Mouse (Mus musculus) intestine, embryonic 16.5 days (tissue): ENCODE data around the gene Rd3l. TPM values are rescaled to one million over a fixed set of nuclear protein-coding genes. Genes with fewer than 3 reads are reported as not detected.
"Not testable (repeated sequence)": the region's sequence is repeated elsewhere in the genome, so short reads cannot be mapped to it uniquely, and the experiment has no call there.

ENCODE experiments used
- ATAC-seq: fragments of 200-750 bp; cut with Nextera tagmentation; 2 replicates; pipeline ENCODE4 v1.8.0; 2017; ENCODE audit warnings: moderate TSS enrichment, moderate library complexity
- H3K27ac ChIP-seq: fragments of 300-500 bp; sonication (generic); 2 replicates; pipeline ENCODE4 v1.5.1; 2014; ENCODE audit warnings: mild to moderate bottlenecking, low read length
- H3K27me3 ChIP-seq: fragments of 300-500 bp; sonication (generic); replicated peaks from 2 replicates; pipeline ENCODE4 v1.6.1; 2014; ENCODE audit warnings: low read length, control low read depth, mixed read lengths; ENCODE audit not compliant: control insufficient read depth, insufficient read depth
- H3K36me3 ChIP-seq: fragments of 300-500 bp; sonication (generic); 2 replicates; pipeline ENCODE4 v1.6.1; 2014; ENCODE audit warnings: low read length, control low read depth; ENCODE audit not compliant: control insufficient read depth, insufficient read depth
- H3K4me1 ChIP-seq: fragments of 300-500 bp; sonication (generic); 2 replicates; pipeline ENCODE4 v1.6.1; 2014; ENCODE audit warnings: low read length, control low read depth, mixed read lengths; ENCODE audit not compliant: control insufficient read depth, insufficient read depth
- H3K4me2 ChIP-seq: fragments of 300-500 bp; sonication (generic); 2 replicates; pipeline ENCODE4 v1.6.1; 2014; ENCODE audit warnings: low read depth, low read length, control low read depth
- H3K4me3 ChIP-seq: fragments of 300-500 bp; sonication (generic); 2 replicates; pipeline ENCODE4 v1.5.1; 2014; ENCODE audit warnings: mild to moderate bottlenecking, low read length
- H3K9ac ChIP-seq: fragments of 300-500 bp; sonication (generic); 2 replicates; pipeline ENCODE4 v1.6.1; 2014; ENCODE audit warnings: low read depth, low read length
- H3K9me3 ChIP-seq: fragments of 300-500 bp; sonication (generic); 2 replicates; pipeline ENCODE4 v1.6.1; 2016; ENCODE audit warnings: low read length, control low read depth; ENCODE audit not compliant: control insufficient read depth
- WGBS: fragments of 180-500 bp; shearing (Covaris S2); extraction: QIAGEN DNeasy Blood & Tissue Kit; methylation state at CpG from one replicate; pipeline ENCODE4 v1.1.7; 2014; 5-methylcytosine and 5-hydroxymethylcytosine counted together
- polyA plus RNA-seq: library from polyadenylated mRNA; unstranded; fragments of >200 nt; fragmentation: Nextera tagmentation; extraction: Ambion mirVana; gene quantifications from 2 replicates; pipeline ENCODE4 v1.2.1, GENCODE M21; 2015

The Rd3l gene
- polyA plus RNA-seq, 1 experiment from 2014 or later = not detected

DNA sequence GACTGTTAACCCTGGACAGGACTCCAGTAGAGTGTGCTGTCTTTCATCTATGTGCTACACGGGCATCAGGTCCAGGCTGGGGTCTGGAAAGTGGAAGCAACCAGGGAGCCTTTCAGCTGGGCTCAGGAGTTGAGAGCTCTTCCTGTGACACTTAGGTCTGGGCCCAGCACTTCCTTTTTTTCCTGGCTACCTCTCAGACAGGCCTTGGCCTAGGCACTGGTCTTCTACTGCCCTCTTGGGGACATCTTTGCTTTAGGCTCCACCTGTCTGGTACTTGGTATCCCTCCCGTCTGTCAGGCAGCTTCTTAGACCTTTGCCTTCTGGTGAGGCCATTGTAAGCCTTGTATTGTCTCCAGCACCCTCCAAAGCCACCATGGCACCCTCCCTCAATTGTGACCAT is 34.4 kb downstream of the Rd3l start:
- Histone ChIP-seq H3K9me3 (no peaks in the 10 kb centered on the region), H3K4me3 (no peak overlapping the region), H3K27ac (peak overlapping the region; percentile 21), H3K4me1 (peaks cover 41% of the 10 kb centered on the region), H3K4me2 (no peak overlapping the region), H3K9ac (peak overlapping the region; percentile 2), H3K27me3 (no peaks in the 10 kb centered on the region), H3K36me3 (no peaks in the 10 kb centered on the region)
- peak; percentile 45 for ATAC-seq
- 36% methylated on average over 2 of the region's 2 CpGs for WGBS

DNA sequence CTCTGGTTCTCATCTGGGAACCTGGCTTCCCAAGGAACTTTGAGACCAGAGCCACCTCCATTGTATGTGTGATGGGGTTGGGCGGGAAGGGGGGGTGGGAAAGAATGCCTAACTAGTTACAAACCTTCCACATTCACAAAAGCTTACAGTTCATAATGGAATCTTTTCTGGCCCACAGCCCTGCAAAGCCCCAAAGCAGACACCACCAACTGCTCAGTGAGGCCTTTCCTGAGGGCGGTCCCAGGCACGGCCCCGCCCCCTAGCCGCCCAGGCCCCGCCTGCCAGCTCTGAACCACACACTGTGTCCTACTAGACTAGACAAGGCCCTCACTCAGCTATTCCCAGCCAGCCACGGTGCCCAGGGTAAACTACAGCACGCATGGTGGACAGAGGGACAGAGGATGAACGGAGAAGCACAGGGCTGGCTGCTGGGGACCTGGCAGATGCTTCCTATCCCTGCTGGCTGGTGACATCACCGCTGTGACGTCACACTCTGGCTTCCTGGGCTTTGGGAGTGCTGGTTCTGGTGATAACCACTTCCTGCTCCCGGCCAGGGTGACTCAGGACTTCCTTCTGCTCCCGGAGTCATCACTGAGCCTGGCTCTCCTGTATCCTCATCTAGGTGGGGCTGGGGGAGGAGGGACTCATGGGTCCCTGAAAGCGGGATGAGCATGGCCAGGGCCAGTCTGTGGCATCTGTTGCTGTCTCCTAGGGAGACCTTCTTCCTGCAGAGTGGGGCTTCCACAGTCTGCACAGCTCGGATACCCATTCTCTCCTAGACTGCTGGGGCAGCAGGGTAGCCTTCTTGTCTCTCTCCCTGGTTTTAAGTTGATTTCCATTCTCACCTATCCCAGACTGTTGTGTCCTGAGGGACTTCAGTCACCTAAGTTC is 35.1 kb downstream of the Rd3l start:
- H3K36me3 ChIP-seq, H3K9me3 ChIP-seq, H3K4me2 ChIP-seq, H3K4me3 ChIP-seq, H3K27me3 ChIP-seq: not testable (repeated sequence)
- 63% methylated on average over 11 of the region's 15 CpGs for WGBS
- peak overlapping the region; percentile 30; the same call in 1 of the 2 replicates for H3K9ac ChIP-seq
- H3K27ac ChIP-seq = peak overlapping the region; percentile 88
- peaks cover 36% of the 10 kb centered on the region for H3K4me1 ChIP-seq
- peak; percentile 61 for ATAC-seq

DNA sequence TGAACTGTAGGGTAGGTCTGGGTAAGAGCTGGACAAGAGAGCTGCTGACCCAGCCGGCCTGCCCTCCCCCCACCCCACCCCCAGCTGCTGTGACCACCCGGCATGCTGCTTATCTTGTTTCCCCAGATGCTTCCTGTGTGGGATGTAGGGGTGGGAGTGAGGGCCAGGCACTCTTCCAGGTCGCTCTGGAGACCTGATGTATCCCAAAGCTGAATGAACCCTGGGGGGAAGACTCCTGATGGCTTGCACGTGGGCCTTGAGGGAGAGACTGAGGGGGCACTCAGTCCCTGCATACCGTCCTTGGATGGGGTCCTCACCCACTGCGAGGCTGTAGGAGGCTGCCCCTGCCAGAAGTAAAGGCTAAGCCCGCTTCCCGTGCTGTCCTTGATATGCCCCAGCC is 36.0 kb downstream of the Rd3l start:
- Histone ChIP-seq H3K9ac (0 out of 2 replicates have a peak overlapping the region, but pooled peaks have one; percentile 30), H3K4me3 (no peak overlapping the region), H3K27me3 (no peaks in the 10 kb centered on the region), H3K4me2 (no peak overlapping the region), H3K27ac (peak overlapping the region; percentile 88), H3K36me3 (no peaks in the 10 kb centered on the region), H3K4me1 (peaks cover 36% of the 10 kb centered on the region), H3K9me3 (no peaks in the 10 kb centered on the region)
- 39% methylated on average over 8 of the region's 8 CpGs for WGBS
- ATAC-seq = peak; percentile 17

DNA sequence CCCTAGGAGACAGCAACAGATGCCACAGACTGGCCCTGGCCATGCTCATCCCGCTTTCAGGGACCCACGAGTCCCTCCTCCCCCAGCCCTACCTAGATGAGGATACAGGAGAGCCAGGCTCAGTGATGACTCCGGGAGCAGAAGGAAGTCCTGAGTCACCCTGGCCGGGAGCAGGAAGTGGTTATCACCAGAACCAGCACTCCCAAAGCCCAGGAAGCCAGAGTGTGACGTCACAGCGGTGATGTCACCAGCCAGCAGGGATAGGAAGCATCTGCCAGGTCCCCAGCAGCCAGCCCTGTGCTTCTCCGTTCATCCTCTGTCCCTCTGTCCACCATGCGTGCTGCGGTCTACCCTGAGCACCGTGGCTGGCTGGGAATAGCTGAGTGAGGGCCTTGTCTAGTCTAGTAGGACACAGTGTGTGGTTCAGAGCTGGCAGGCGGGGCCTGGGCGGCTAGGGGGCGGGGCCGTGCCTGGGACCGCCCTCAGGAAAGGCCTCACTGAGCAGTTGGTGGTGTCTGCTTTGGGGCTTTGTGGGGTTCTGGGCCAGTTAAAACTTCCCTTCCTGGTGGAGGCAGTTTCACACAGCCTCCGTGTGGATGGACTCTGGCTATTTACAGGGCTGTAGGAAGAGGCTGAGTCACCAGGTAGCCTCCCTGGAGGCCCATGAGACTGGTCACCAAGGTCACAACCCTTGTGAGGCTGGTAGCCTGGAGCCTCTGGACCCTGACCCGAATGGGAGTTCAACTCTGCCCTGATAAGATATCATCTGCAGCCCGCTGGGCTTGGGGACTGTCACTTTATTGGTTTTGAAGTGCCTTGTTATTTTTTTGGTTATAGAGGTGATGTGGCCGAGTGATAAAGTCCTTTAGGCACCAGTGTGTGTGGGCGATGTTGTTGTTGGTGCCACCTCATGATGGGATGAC is 36.8 kb downstream of the Rd3l start:
- peak overlapping the region; percentile 88 for H3K27ac ChIP-seq
- not testable (repeated sequence) for H3K27me3 ChIP-seq, H3K36me3 ChIP-seq, H3K9me3 ChIP-seq
- H3K4me3 ChIP-seq = peak overlapping the region; percentile 16
- H3K9ac ChIP-seq = peak overlapping the region; percentile 50; the same call in 1 of the 2 replicates
- peak overlapping the region; percentile 38 for H3K4me2 ChIP-seq
- ATAC-seq = peak; percentile 75
- H3K4me1 ChIP-seq = peaks cover 35% of the 10 kb centered on the region
- WGBS = 57% methylated on average over 15 of the region's 20 CpGs

DNA sequence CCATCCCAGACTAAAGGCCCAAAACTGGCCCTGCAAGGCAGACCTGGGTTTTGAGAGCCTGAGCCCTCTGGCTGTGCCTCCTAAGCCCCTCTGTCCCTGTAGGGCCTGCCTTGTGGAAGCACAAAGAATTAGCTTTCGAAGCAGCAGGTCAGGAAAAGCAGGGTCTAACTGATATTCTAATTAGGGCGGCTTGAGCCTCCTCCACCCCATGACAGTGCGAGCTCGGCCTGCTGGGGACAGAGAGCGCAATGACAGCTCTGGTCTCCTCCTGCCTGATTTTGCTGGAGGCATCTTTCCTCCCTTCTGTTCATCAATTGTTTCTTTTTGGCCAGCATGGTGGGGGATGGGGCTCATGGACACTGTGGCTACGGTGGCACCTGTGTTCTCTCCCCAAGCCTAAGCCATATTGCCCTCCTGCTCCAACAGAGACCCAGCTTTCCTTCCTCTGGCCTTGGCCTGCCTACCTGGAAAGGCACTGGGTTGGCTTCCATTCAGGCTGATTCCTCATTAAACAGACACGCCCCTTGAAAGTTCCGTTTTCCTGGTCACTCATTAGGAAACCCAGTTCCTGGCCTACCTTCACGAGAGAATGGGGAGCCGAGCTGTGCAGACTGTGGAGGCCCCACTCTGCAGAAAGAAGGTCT is 37.6 kb downstream of the Rd3l start:
- H3K4me3 ChIP-seq = peak overlapping the region; percentile 16
- peak overlapping the region; percentile 50; the same call in 1 of the 2 replicates for H3K9ac ChIP-seq
- 59% methylated on average over 10 of the region's 10 CpGs for WGBS
- H3K9me3 ChIP-seq = no peaks in the 10 kb centered on the region
- H3K4me1 ChIP-seq = peaks cover 36% of the 10 kb centered on the region
- H3K27ac ChIP-seq = peak overlapping the region; percentile 78
- H3K27me3 ChIP-seq = no peaks in the 10 kb centered on the region
- no peak; the same call in 1 of the 2 replicates for ATAC-seq
- H3K36me3 ChIP-seq = no peaks in the 10 kb centered on the region
- H3K4me2 ChIP-seq = peak overlapping the region; percentile 38

DNA sequence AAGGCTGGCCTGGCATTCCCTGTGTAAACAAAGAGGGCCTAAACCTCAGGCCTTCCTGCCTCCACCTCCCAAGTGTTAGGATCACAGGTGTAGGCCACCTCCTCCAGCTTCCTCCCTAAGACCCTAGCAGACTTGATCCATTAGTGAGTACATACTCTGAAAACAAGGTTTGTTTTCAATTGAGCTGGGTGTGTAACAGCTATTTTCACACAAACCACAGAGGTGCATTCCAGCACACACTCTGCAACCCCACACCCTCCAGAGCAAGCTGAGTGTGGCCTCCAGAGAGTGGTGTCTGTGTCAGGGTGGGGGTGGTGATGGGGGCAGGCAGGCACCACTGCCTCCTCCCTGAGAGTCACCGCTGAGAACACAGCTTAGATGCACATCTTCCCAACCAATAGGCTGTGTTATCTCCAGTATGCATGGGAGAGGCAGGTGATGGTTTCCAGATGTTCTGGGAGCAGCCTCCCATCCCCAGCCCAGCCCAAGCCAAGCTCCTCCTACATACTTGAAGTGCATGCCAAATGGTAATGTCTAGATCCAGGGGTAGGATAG is 42.4 kb downstream of the Rd3l start:
- Histone ChIP-seq H3K9me3 (no peaks in the 10 kb centered on the region), H3K4me2 (no peak overlapping the region), H3K4me3 (no peak overlapping the region), H3K27ac (peak overlapping the region; percentile 94), H3K9ac (no peak overlapping the region), H3K4me1 (peaks cover 45% of the 10 kb centered on the region), H3K36me3 (no peaks in the 10 kb centered on the region), H3K27me3 (no peaks in the 10 kb centered on the region)
- WGBS = 35% methylated on average over 1 of the region's 1 CpGs
- peak; percentile 6 for ATAC-seq

DNA sequence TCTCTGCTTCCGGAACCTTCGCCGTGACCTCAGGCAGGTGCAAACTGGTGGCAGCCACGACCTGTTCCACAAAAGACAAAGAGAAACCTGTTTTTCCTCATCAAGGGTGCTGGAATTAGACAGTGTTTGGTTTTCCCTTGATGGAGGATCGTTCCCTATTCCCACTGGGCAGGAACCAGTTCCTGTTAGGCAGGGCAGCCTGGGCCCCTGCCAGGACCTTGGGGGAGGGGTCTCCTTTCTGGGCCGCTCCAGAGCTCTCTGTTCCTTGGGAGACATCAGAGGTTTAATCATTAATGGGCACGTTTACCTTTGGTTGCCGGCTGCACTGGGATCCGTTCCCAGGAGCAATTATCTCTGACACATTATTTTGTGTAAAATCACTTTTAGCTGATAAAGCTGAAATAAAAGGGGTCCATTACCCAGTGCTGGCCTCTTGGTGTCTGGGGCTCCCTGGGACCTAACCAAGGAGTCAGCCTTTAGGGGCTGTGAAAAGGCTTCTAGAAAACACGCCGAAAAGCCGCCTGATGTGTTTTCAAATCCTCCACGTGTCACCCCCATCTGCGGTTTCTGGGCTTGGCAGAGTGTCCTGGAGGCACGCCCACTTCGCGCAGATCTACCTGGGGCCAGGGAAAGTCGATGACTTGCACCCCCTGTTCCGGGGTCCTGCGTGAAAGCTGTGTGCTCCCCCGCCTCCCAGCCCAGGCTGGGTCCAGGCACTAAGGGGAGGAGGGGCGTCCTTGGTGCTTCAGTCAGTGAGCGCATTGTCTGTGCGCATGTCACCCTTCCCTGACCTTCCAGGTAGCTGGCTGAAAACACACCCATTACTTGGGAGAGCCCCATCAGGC is 44.2 kb downstream of the Rd3l start:
- H3K4me1 ChIP-seq = peaks cover 52% of the 10 kb centered on the region
- ATAC-seq = peak; percentile 90

DNA sequence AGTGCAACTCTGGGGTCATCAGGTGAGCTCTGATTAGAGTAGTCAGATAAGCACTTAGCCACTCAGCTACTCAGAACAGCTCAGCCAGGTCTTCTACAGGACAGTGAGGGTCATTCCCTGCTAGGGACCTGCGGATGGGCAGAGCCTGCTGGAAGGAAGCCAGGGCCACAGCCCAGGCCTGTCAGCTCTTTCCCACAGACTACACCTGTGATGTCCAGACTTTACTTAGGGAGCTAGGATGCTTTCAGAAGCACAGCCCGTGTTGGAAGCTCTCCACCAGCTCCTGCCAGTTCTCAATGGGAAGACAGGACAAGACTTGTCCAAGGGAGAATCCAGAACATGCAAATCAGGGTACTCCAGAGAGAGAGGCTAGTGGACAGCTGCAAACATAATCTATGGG is 47.1 kb downstream of the Rd3l start:
- whole genome bisulfite sequencing = 55% methylated on average over 2 of the region's 2 CpGs
- H3K4me1 ChIP-seq = peaks cover 51% of the 10 kb centered on the region

More for the DNA sequence above, 44.2 kb downstream of the Rd3l start:
- Histone ChIP-seq H3K9ac (peak overlapping the region; percentile 64), H3K9me3 (no peaks in the 10 kb centered on the region), H3K27ac (peak overlapping the region; percentile 94), H3K27me3 (no peaks in the 10 kb centered on the region), H3K36me3 (no peaks in the 10 kb centered on the region), H3K4me2 (peak overlapping the region; percentile 50), H3K4me3 (peak overlapping the region; percentile 24)
- 22% methylated on average over 24 of the region's 24 CpGs for WGBS

More for the DNA sequence above, 47.1 kb downstream of the Rd3l start:
- no peak for ATAC-seq
- Histone ChIP-seq H3K36me3 (no peaks in the 10 kb centered on the region), H3K4me2 (peak overlapping the region; percentile 33; the same call in 1 of the 2 replicates), H3K9ac (peak overlapping the region; percentile 32; the same call in 1 of the 2 replicates), H3K4me3 (no peak overlapping the region), H3K9me3 (no peaks in the 10 kb centered on the region), H3K27me3 (no peaks in the 10 kb centered on the region), H3K27ac (peak overlapping the region; percentile 63)
